Mouse (Mus musculus): ENCODE data around the gene Scarf2.

Gene Scarf2

GRCm38 (mm10) chr16:17796971-17797811, at the start of gene Scarf2:
Scarf2 (plus strand) TSS chr16:17797282.
- DNase-seq (ENCODE audit: low read depth): no peak

GRCm38 (mm10) chr16:17753001-17753400, 44.1 kb upstream of the Scarf2 start:
- no peak for DNase-seq (ENCODE audit: low read depth)

GRCm38 (mm10) chr16:17753686-17754085, 43.4 kb upstream of the Scarf2 start:
- no peak for DNase-seq (ENCODE audit: low read depth)

- DNase-seq (ENCODE audit: low read depth): no peak
Measured at GRCm38 (mm10) chr16:17757756-17758155, 39.3 kb upstream of the Scarf2 start.

- no peak for DNase-seq (ENCODE audit: low read depth)
Measured at GRCm38 (mm10) chr16:17758902-17759301, 38.2 kb upstream of the Scarf2 start.

GRCm38 (mm10) chr16:17759344-17759773, 37.7 kb upstream of the Scarf2 start, which contains the start of gene Klhl22:
Klhl22 (plus strand) TSS chr16:17759618.
- DNase-seq (ENCODE audit: low read depth): peak; percentile 82

GRCm38 (mm10) chr16:17759813-17760321, 37.2 kb upstream of the Scarf2 start:
- DNase-seq (ENCODE audit: low read depth): peak; percentile 43

- DNase-seq (ENCODE audit: low read depth): peak; percentile 53
Measured at GRCm38 (mm10) chr16:17760657-17761056, 36.4 kb upstream of the Scarf2 start.

- DNase-seq (ENCODE audit: low read depth): no peak
Measured at GRCm38 (mm10) chr16:17761074-17761473, 36.0 kb upstream of the Scarf2 start.

GRCm38 (mm10) chr16:17764108-17764511, 33.0 kb upstream of the Scarf2 start:
- no peak for DNase-seq (ENCODE audit: low read depth)

GRCm38 (mm10) chr16:17768834-17769233, 28.2 kb upstream of the Scarf2 start:
- no peak for DNase-seq (ENCODE audit: low read depth)

- DNase-seq (ENCODE audit: low read depth): no peak
Measured at GRCm38 (mm10) chr16:17771117-17771865, 25.8 kb upstream of the Scarf2 start.

GRCm38 (mm10) chr16:17776828-17777227, 20.3 kb upstream of the Scarf2 start:
- DNase-seq (ENCODE audit: low read depth): peak; percentile 40

GRCm38 (mm10) chr16:17778223-17778622, 18.9 kb upstream of the Scarf2 start:
- DNase-seq (ENCODE audit: low read depth): no peak

- DNase-seq (ENCODE audit: low read depth): no peak
Measured at GRCm38 (mm10) chr16:17779692-17780091, 17.4 kb upstream of the Scarf2 start.

- no peak for DNase-seq (ENCODE audit: low read depth)
Measured at GRCm38 (mm10) chr16:17785337-17785736, 11.7 kb upstream of the Scarf2 start.

- no peak for DNase-seq (ENCODE audit: low read depth)
Measured at GRCm38 (mm10) chr16:17792728-17793127, 4.4 kb upstream of the Scarf2 start.

- no peak for DNase-seq (ENCODE audit: low read depth)
Measured at GRCm38 (mm10) chr16:17794047-17794446, 3.0 kb upstream of the Scarf2 start.

- no peak for DNase-seq (ENCODE audit: low read depth)
Measured at GRCm38 (mm10) chr16:17795643-17796042, 1.4 kb upstream of the Scarf2 start.

GRCm38 (mm10) chr16:17796519-17796918, 563 bp upstream of the Scarf2 start:
- DNase-seq (ENCODE audit: low read depth): no peak

GRCm38 (mm10) chr16:17797812-17798311, 780 bp downstream of the Scarf2 start:
- no peak for DNase-seq (ENCODE audit: low read depth)

- no peak for DNase-seq (ENCODE audit: low read depth)
Measured at GRCm38 (mm10) chr16:17798321-17799180, 1.5 kb downstream of the Scarf2 start.

All from induced T-regulatory cell, adult 2 months (primary cell).